Mouse (Mus musculus): Measurements from ENCODE around the gene Akip1. TPM values are rescaled to one million over a fixed set of nuclear protein-coding genes. Genes with fewer than 3 reads are reported as not detected.

Akip1 gene
- polyA plus RNA-seq, 1 experiment from 2014 or later, result 28.1 TPM

DNA sequence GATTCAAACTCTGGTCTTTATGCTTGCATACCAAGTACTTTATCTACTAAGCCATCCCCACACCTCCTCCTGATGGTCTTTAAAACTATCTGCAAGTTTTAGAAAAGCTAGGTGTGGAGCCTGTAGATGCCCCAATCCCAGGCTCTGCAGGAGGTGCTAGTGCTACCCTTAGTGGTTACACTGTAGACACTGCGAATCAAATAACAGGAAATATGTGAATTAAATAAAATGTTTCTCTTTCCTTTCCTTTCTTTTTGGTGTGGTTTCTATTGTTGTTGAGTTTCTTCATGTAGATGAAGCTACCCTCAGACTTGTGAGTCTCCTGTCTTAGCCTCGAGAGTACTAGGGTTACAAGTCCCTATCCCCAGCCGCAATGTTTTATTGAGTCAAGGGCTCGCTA lies 38.2 kb downstream of the Akip1 start:
- Histone ChIP-seq H3K4me1 (replicated peaks) (no peaks in the 10 kb centered on the region), H3K36me3 (peaks cover 61% of the 10 kb centered on the region), H3K4me2 (no peak overlapping the region), H3K9me3 (replicated peaks) (no peaks in the 10 kb centered on the region), H3K4me3 (no peak overlapping the region), H3K9ac (no peak overlapping the region), H3K27me3 (replicated peaks) (no peaks in the 10 kb centered on the region), H3K27ac (ENCODE audit: poor library complexity, severe bottlenecking) (no peak overlapping the region)
- ATAC-seq (ENCODE audit: insufficient number of reproducible peaks, low FRiP score), result no peak
- 87% methylated on average over 4 of the region's 4 CpGs for WGBS

DNA sequence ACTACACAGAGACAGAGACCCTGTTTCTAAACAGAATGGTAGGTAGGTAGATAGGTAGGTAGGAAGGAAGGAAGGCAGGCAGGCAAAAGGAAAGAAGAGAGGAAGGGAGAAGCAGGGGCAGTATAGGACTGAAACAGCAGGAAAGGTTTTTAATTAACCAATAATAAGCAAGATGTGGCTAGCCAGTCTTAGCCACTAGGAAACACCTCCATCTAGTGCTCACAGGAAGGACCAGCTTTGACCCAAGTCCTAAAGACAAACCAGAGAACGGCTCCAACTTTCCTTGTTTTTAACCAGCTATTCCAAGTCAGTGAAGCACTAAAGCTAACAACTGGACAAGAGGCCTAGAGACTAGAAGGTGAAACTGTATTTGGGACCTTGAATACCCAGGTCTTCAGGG lies 44.3 kb downstream of the Akip1 start:
- H3K4me2 ChIP-seq, result no peak overlapping the region
- ATAC-seq (ENCODE audit: insufficient number of reproducible peaks, low FRiP score), result no peak
- no peaks in the 10 kb centered on the region for H3K9me3 ChIP-seq (replicated peaks)
- H3K36me3 ChIP-seq, result peaks cover 31% of the 10 kb centered on the region
- H3K4me1 ChIP-seq (replicated peaks), result peaks cover 13% of the 10 kb centered on the region
- H3K4me3 ChIP-seq, result no peak overlapping the region
- H3K9ac ChIP-seq, result no peak overlapping the region
- no peaks in the 10 kb centered on the region for H3K27me3 ChIP-seq (replicated peaks)
- no peak overlapping the region for H3K27ac ChIP-seq (ENCODE audit: poor library complexity, severe bottlenecking)
- 60% methylated on average over 1 of the region's 1 CpGs for WGBS

GRCm38 (mm10) chr7:109751427-109752007 lies 48.0 kb downstream of the Akip1 start:
- H3K4me2 ChIP-seq, result peak overlapping the region; percentile 96
- 3% methylated on average over 13 of the region's 13 CpGs for whole genome bisulfite sequencing
- H3K36me3 ChIP-seq, result no peaks in the 10 kb centered on the region; the same call in 1 of the 2 replicates
- ATAC-seq (ENCODE audit: insufficient number of reproducible peaks, low FRiP score), result no peak; the same call in 1 of the 2 replicates
- peaks cover 18% of the 10 kb centered on the region for H3K4me1 ChIP-seq (replicated peaks)
- no peaks in the 10 kb centered on the region for H3K9me3 ChIP-seq (replicated peaks)
- H3K27ac ChIP-seq (ENCODE audit: poor library complexity, severe bottlenecking), result peak overlapping the region; percentile 81
- no peaks in the 10 kb centered on the region for H3K27me3 ChIP-seq (replicated peaks)
- peak overlapping the region; percentile 88 for H3K4me3 ChIP-seq
- peak overlapping the region; percentile 81 for H3K9ac ChIP-seq

- Histone ChIP-seq H3K9ac (peak within 1 kb of the TSS; percentile 81), H3K27me3 (replicated peaks) (no peaks in the 10 kb centered on the region), H3K9me3 (replicated peaks) (no peaks in the 10 kb centered on the region), H3K36me3 (no peaks in the 10 kb centered on the region; the same call in 1 of the 2 replicates), H3K4me1 (replicated peaks) (peaks cover 18% of the 10 kb centered on the region), H3K4me3 (peak within 1 kb of the TSS; percentile 88), H3K27ac (ENCODE audit: poor library complexity, severe bottlenecking) (peak within 1 kb of the TSS; percentile 81), H3K4me2 (peak within 1 kb of the TSS; percentile 96)
- ATAC-seq (ENCODE audit: insufficient number of reproducible peaks, low FRiP score), result peak; percentile 90
- WGBS, result under 1% methylated on average over 74 of the region's 74 CpGs
These were observed 48.8 kb downstream of the Akip1 start, which contains the start of gene Tmem9b for GRCm38 (mm10) chr7:109752008-109752925. TSS of gene Tmem9b (minus strand) at chr7:109752875.

GRCm38 (mm10) chr7:109754034-109754433 lies 50.5 kb downstream of the Akip1 start:
- H3K36me3 ChIP-seq, result no peaks in the 10 kb centered on the region; the same call in 1 of the 2 replicates
- WGBS, result 87% methylated on average over 8 of the region's 8 CpGs
- H3K4me3 ChIP-seq, result no peak overlapping the region
- peaks cover 18% of the 10 kb centered on the region for H3K4me1 ChIP-seq (replicated peaks)
- no peak for ATAC-seq (ENCODE audit: insufficient number of reproducible peaks, low FRiP score)
- no peak overlapping the region for H3K27ac ChIP-seq (ENCODE audit: poor library complexity, severe bottlenecking)
- H3K27me3 ChIP-seq (replicated peaks), result no peaks in the 10 kb centered on the region
- H3K4me2 ChIP-seq, result no peak overlapping the region
- no peak overlapping the region for H3K9ac ChIP-seq
- no peaks in the 10 kb centered on the region for H3K9me3 ChIP-seq (replicated peaks)

DNA sequence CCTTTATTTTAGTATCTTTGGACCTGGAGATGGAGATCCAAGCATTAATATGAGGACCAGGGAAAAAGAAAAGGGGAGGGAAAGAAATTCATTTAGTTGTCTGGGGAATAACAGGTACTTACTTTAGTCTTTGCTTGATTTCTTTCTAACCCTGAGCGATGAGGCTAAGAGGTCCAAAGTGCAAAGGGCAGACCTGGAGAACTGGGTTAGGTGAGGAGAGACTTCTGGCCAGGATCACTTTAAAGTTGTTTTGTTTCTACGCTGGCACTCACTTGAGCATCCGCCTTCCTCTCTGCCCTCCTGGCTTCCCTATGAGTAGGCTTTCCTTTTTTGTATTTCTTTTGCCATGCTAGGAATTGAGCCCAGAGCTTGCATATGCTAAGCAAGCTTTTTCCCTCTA lies 52.8 kb downstream of the Akip1 start:
- Histone ChIP-seq H3K27ac (ENCODE audit: poor library complexity, severe bottlenecking) (no peak overlapping the region), H3K4me3 (no peak overlapping the region), H3K9me3 (replicated peaks) (no peaks in the 10 kb centered on the region), H3K36me3 (no peaks in the 10 kb centered on the region), H3K9ac (no peak overlapping the region), H3K4me2 (no peak overlapping the region), H3K4me1 (replicated peaks) (peaks cover 10% of the 10 kb centered on the region), H3K27me3 (replicated peaks) (no peaks in the 10 kb centered on the region)
- ATAC-seq (ENCODE audit: insufficient number of reproducible peaks, low FRiP score), result no peak
- WGBS, result 85% methylated on average over 3 of the region's 3 CpGs

Other genes with a start within 250 kb of the Akip1 start
- gene Trim66, start 195.6 kb upstream of the Akip1 start, polyA plus RNA-seq (2016; fragmentation: Nextera tagmentation; extraction: Ambion mirVana), result 0.03 TPM in 1 of 2 replicates, not detected in the other
- gene Rpl27a, start 184.5 kb upstream of the Akip1 start, polyA plus RNA-seq (2016; fragmentation: Nextera tagmentation; extraction: Ambion mirVana), result 80.5 and 83.4 TPM in 2 replicates
- 40.5 and 41.0 TPM in 2 replicates for gene St5, start 85 bp upstream of the Akip1 start, polyA plus RNA-seq (2016; fragmentation: Nextera tagmentation; extraction: Ambion mirVana)
- gene BC051019, start 20.2 kb downstream of the Akip1 start, polyA plus RNA-seq (2016; fragmentation: Nextera tagmentation; extraction: Ambion mirVana), result not detected in 2 replicates
- gene Ascl3, start 28.0 kb downstream of the Akip1 start, polyA plus RNA-seq (2016; fragmentation: Nextera tagmentation; extraction: Ambion mirVana), result not detected in 2 replicates
- gene Tmem9b, start 49.2 kb downstream of the Akip1 start, polyA plus RNA-seq (2016; fragmentation: Nextera tagmentation; extraction: Ambion mirVana), result 54.1 and 56.4 TPM in 2 replicates
- gene Nrip3, start 78.3 kb downstream of the Akip1 start, polyA plus RNA-seq (2016; fragmentation: Nextera tagmentation; extraction: Ambion mirVana), result 0.71 and 1.0 TPM in 2 replicates
- gene Scube2, start 162.0 kb downstream of the Akip1 start, polyA plus RNA-seq (2016; fragmentation: Nextera tagmentation; extraction: Ambion mirVana), result 9.3 and 10.1 TPM in 2 replicates

All from heart, embryonic 12.5 days (tissue).